Mouse (Mus musculus) C2C12 (cell line): ENCODE results near the gene Erh.

Experiments
- CEBPB ChIP-seq: IDR thresholded peaks from one replicate; pipeline ENCODE4 v1.6.1; 2011; ENCODE audit warnings: low read depth, mild to moderate bottlenecking, control low read depth, moderate library complexity
- CTCF ChIP-seq: IDR thresholded peaks from one replicate; pipeline ENCODE4 v1.5.1; 2011; ENCODE audit not compliant: control insufficient read depth, insufficient read depth, insufficient read length
- FOSL1 ChIP-seq: IDR thresholded peaks from one replicate; pipeline ENCODE4 v1.8.0; 2011; ENCODE audit warnings: mild to moderate bottlenecking, low read length; ENCODE audit not compliant: poor library complexity, insufficient read depth, severe bottlenecking
- MAX ChIP-seq: IDR thresholded peaks from one replicate; pipeline ENCODE4 v1.6.1; 2011; ENCODE audit warnings: mild to moderate bottlenecking, control low read depth
- MYOD1 ChIP-seq: IDR thresholded peaks from one replicate; pipeline ENCODE4 v1.6.1; 2011; ENCODE audit warnings: low read depth; ENCODE audit not compliant: control insufficient read depth, insufficient read length
- USF1 ChIP-seq: IDR thresholded peaks from one replicate; pipeline ENCODE4 v1.6.1; 2011; ENCODE audit warnings: low read depth, mild to moderate bottlenecking, control low read depth, moderate library complexity

GRCm38 (mm10) chr12:80693700-80694099 is 49.6 kb upstream of the Erh start:
- TF ChIP-seq CTCF, result no peak
- no peak for TF ChIP-seq MAX
- no peak for TF ChIP-seq MYOD1
- TF ChIP-seq FOSL1, result no peak
- TF ChIP-seq CEBPB, result no peak
- TF ChIP-seq USF1, result no peak
